Mouse (Mus musculus) megakaryocyte progenitor cell, adult 5-6 weeks (primary cell): Measurements from ENCODE around the gene Olfr520. TPM values are rescaled to one million over a fixed set of nuclear protein-coding genes. Genes with fewer than 3 reads are reported as not detected.
"Not testable (repeated sequence)": the region's sequence is repeated elsewhere in the genome, so short reads cannot be mapped to it uniquely, and the experiment has no call there.

Experiments used
- ATAC-seq: replicated peaks from 2 replicates; pipeline ENCODE4 v1.8.0; 2016; ENCODE audit warnings: mild to moderate bottlenecking, moderate TSS enrichment, inconsistent platforms; ENCODE audit not compliant: poor library complexity
- total RNA-seq, 2 experiments: library from RNA; stranded (forward) in 1 of 2; stranded (reverse) in 1 of 2; fragments of 157-497, 149-512 nt in 1 of 2; fragments of 200-1000 nt in 1 of 2; gene quantifications; 2 replicates each; pipeline versions ENCODE4 v1.2.3 to v1.2.4; 2015 to 2017

Gene Olfr520
- total RNA-seq, 2 experiments from 2014 or later = not detected

DNA sequence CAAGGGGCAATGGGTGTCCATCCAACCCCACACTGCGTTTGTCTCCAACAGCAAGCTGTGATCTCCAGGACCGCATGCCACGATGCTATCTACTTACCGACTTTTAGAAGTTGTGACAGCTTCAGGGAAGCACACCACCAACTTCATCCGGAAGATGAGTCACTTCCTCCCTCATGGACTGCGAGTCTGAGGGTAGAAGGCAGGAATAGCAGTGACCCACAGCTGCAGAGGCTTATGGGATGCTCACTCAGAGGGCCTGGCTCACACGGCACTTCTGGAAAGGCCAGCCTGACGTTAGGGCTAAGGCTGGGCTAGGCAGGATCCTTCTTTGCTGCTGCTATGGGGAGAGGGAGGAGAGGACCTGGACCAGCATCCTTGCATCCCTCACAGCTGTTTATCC, 18.9 kb upstream of the Olfr520 start, which contains the start of gene Slco2b1:
Gene Slco2b1 (minus strand): TSS at position 175 of the 400 bp plus-strand sequence.
- ATAC-seq = peak; percentile 29; the same call in 1 of the 2 replicates

DNA sequence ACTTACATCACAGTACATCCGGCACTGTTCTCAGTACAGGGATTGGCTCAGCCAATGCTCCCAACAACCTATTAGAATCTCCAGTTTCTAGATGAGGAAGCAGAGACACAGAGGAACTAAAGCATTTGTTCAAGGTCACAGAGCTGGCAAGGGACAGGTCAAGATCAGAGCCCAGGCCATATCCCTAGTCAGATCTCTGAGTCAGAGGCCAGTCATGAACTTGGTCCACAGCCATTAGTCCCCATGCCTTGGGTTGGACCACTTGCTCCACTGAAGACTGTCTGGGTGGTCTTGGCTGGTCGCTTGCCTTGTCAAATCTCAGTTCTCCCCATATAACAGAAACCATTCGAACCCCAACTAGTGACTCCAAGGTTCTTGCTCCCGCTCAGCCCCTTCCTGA, 17.6 kb upstream of the Olfr520 start:
- ATAC-seq = no peak

DNA sequence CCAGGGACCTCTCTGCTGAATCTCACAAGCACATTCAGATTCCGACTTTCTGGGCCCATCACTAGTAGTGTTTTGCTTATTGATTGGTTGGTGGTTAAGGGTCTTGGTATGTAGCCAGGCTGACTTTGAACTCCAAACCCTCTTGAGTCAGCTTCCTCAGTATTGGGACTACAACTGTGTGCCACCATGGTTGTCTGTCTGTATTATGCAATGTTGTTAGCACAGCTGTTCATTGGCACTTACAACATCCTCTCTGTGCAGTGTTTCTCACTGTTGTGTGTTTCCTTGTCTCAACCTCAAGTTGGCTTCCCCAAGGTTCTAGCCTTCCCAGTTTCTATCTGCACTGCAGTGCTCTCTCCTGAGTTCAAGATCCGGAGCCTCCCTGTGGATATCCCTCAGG, 13.5 kb upstream of the Olfr520 start:
- ATAC-seq = 0 out of 2 replicates have a peak, but pooled peaks have one; percentile 37

DNA sequence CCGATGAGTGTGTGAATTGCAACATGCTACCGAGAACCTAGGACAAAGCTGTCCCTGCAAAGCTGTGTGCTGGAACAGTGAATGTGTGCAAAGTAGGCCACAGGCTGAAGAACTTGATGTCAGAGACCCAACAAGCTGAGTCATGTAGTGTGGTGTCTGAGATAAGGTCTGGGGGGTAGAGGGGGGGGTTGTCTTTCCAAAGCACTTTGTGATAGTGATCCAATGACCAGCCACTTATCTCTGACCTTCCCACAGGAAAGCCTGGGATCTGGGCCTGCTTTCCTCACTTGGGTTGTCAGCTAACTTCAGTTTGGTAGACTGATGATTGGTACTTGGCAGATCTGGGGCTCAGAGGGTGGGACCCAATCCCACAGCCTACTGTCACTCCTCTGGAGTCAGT, 4.5 kb downstream of the Olfr520 start:
- ATAC-seq = no peak

DNA sequence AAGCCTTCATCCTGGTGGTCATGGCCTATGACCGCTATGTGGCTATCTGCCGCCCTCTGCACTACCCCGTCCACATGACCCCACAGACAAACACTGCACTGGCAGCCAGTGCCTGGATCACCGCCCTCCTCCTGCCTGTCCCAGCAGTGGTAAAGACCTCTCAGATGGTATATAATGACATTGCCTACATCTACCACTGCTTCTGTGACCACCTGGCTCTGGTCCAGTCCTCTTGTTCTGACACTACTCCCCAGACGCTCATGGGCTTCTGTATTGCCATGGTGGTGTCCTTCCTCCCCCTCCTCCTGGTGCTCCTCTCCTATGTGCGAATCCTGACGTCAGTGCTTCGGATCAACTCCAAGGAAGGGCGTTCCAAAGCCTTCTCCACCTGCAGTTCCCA, 5.4 kb downstream of the Olfr520 start:
- not testable (repeated sequence) for ATAC-seq

DNA sequence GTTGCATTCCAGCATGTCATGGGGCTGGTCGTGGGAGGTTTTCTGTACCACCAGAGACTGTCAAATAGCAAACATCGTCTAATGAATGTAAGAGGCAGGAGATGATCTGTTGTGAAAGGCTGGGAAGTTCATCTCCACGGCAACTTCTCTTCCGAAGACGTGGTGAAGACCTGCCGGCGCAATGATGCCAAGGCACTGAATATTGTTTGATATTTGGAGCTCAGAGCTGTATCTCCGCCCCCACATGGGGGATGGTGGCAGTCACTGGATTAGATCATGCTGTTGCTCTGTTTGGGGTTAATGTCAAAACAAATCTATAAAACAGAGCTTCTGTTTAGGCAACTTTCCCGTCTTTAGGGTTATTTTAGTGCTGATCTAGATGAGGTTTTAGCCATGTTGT, 9.2 kb downstream of the Olfr520 start:
- no peak for ATAC-seq

DNA sequence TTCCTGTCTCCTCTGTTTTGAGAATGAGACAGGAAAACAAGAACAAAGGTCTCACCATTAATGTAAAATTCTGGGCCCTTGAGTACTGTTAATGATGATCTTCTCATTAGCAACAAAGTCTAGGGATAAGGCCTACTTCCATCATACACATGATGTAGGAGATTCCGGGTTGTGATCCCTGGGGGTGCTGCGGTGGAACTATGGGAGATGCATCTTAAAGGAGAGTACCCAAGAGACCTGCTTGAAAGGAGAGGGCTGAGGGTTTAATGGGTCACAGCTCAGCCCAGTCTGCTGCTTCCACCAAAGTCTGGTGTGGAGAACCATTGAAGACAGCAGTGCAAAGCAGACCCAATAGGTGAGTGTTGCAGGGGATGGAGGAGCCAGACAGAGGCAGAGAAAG, 33.1 kb downstream of the Olfr520 start, which contains the start of gene Olfr521:
Gene Olfr521 (plus strand): TSS at position 301 of the 400 bp plus-strand sequence.
- no peak for ATAC-seq

DNA sequence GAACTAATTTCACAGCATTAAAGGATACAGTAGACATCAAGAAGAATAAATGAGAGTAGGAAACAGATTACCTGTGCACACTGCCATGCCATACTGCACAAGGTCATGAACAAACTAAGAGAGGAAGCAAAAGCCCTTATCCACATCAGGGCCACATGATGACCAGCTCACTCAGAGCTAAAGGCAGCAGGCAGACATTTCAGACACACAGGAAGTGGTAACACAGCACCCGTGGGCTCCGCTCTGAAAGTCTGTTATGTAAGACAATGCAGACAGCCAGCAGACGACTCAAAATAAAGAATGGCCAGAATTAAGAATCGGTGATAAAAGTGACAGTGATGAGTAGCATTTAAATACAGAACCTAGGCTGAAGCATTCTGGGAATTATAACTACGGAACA, 51.3 kb downstream of the Olfr520 start:
- ATAC-seq = peak; percentile 74

DNA sequence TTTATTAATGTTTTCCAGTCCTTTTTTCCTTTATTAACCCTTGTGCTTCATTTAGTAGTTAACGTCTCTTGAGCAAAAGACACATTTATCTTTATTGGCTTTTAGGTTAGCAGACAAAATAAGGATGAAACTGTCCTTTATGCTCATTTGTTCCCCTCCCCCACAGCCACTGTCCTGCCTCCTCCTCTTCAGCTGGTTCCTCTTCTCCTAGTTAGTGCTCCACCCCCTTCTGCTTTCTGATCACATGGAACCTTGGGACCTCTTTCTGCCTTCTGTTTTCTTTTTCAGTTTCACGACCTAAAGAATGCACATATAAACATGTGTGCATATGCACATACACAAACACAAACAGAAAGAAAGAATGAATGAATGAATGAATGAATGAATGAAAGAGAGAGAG, 51.8 kb downstream of the Olfr520 start:
- peak; percentile 71 for ATAC-seq

DNA sequence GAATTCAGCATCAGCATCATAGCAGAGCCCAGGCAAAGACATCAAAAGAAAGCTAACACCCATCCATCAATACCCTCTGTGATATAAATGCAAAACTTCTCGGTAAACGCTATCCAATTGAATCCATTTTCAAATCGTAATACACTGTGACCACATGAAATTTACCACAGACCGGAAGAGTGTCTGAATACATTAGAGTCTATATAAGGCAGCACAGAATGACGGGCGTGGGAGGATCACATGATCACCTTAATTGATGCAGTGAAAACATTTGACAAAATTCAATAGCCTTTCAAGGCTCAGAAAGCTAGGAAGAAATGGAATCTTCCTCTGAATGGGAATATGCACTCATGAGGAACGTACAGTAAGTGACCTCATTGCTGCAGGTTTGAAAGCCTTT, 53.3 kb downstream of the Olfr520 start:
- no peak for ATAC-seq

DNA sequence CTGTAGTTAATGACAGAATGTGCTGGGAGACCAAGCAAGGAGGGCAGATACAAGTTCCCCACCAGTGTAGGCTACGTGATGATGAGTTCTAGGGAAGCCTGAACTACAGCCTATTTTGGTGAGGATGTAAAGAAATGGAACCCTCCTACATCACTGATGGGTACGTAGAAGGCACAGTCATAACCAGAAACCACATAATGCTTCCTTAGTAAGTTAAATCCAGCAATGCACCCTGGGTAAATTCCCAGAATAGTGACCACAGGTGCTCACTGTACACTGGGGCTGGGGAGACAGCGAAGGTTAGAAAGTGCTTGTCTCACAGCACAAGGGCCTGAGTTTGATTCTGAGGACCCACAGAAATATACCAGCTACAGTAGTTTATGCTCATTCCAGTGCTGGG, 55.5 kb downstream of the Olfr520 start:
- ATAC-seq = no peak

Other genes starting within 250 kb of the Olfr520 start
- 1,629 and 1,793 TPM in 2 replicates for gene Rps3, start 246.5 kb upstream of the Olfr520 start, total RNA-seq (2015)
- gene Rps3, start 246.5 kb upstream of the Olfr520 start, total RNA-seq (2017) = 2,248 and 2,565 TPM in 2 replicates
- 23.5 and 24.1 TPM in 2 replicates for gene Arrb1, start 194.8 kb upstream of the Olfr520 start, total RNA-seq (2015)
- 48.2 and 49.2 TPM in 2 replicates for gene Arrb1, start 194.8 kb upstream of the Olfr520 start, total RNA-seq (2017)
- gene Tpbgl, start 103.2 kb upstream of the Olfr520 start, total RNA-seq (2015) = 0.07 TPM in 1 of 2 replicates, not detected in the other
- not detected in 2 replicates for gene Tpbgl, start 103.2 kb upstream of the Olfr520 start, total RNA-seq (2017)
- gene Slco2b1, start 18.9 kb upstream of the Olfr520 start, total RNA-seq (2015) = 0.07 and 0.10 TPM in 2 replicates
- gene Slco2b1, start 18.9 kb upstream of the Olfr520 start, total RNA-seq (2017) = 0.10 and 0.12 TPM in 2 replicates
- gene Olfr521, start 33.2 kb downstream of the Olfr520 start, total RNA-seq (2015) = not detected in 2 replicates
- not detected in 2 replicates for gene Olfr521, start 33.2 kb downstream of the Olfr520 start, total RNA-seq (2017)
- 1.7 and 1.9 TPM in 2 replicates for gene Neu3, start 98.1 kb downstream of the Olfr520 start, total RNA-seq (2015)
- 1.6 and 3.4 TPM in 2 replicates for gene Neu3, start 98.1 kb downstream of the Olfr520 start, total RNA-seq (2017)
- 0.17 TPM in 1 of 2 replicates, not detected in the other for gene Xrra1, start 128.8 kb downstream of the Olfr520 start, total RNA-seq (2015)
- gene Xrra1, start 128.8 kb downstream of the Olfr520 start, total RNA-seq (2017) = 0.25 TPM in 1 of 2 replicates, not detected in the other
- 372 and 413 TPM in 2 replicates for gene Spcs2, start 133.2 kb downstream of the Olfr520 start, total RNA-seq (2015)
- 255 and 284 TPM in 2 replicates for gene Spcs2, start 133.2 kb downstream of the Olfr520 start, total RNA-seq (2017)